11 mouse cellular contexts compared by ENCODE assay signal in genomic region chr12:9571276-9571940, GRCm38 (mm10). TPM values are rescaled to one million over a fixed set of nuclear protein-coding genes. Genes with fewer than 3 reads are reported as not detected.
DNase-seq lines count a peak whose midpoint lies in the region; TF ChIP-seq lines count a peak whose summit lies in the region.
"Had no signal": no experiment of that assay in that cellular context is flagged by ENCODE, and none has a peak within 500 bp of the region (broad histone marks: within the 10 kb centered on the region; RNA-seq: fewer than 3 reads in every experiment).

No protein-coding gene starts in this region.

- peak overlapping the region; percentile 70 for H3K4me3 ChIP-seq in gastrocnemius, adult 2 months
- peak overlapping the region; percentile 51 for H3K4me3 ChIP-seq in embryonic facial prominence, embryonic 10.5 days
- H3K4me3 ChIP-seq in myocyte: peak overlapping the region; percentile 27

- intact Hi-C loops in gastrocnemius, adult 2 months (cut with DNase I): loop anchor here (5.0 kb wide), 2 partner anchors 519 to 966 kb away; no protein-coding TSS in a partner anchor
- intact Hi-C loops in gastrocnemius, postnatal 14 days (cut with DNase I; ENCODE audit: low total_unique reads): no loop called here

- H3K36me3 ChIP-seq in embryonic facial prominence, embryonic 10.5 days (replicated peaks): no peaks in the 10 kb centered on the region
- no peaks in the 10 kb centered on the region for H3K36me3 ChIP-seq in myocyte (ENCODE audit: control insufficient read depth, insufficient read depth)
- H3K36me3 ChIP-seq: hindbrain, embryonic 15.5 days had no signal

- H3K9me3 ChIP-seq in embryonic facial prominence, embryonic 10.5 days: no peaks in the 10 kb centered on the region
- H3K9me3 ChIP-seq: hindbrain, embryonic 15.5 days had no signal

- no peak for TF ChIP-seq POLR2A in myocyte (IDR thresholded peaks at IDR 0.05; ENCODE audit: insufficient read length, low read depth)

- H3K4me1 ChIP-seq in embryonic facial prominence, embryonic 10.5 days: peaks cover 33% of the 10 kb centered on the region

- H3K27ac ChIP-seq in gastrocnemius, adult 2 months: no peak overlapping the region
- H3K27ac ChIP-seq in embryonic facial prominence, embryonic 10.5 days (replicated peaks): no peak overlapping the region
- H3K27ac ChIP-seq: hindbrain, embryonic 15.5 days had no signal

- H3ac ChIP-seq in myocyte (ENCODE audit: control insufficient read depth, insufficient read length): no peak overlapping the region

- no peak for DNase-seq in gastrocnemius, adult 2 months
- DNase-seq in gastrocnemius, postnatal 14 days: no peak
- peak; percentile 12 for DNase-seq in kidney, postnatal 10 days
- no peak for DNase-seq in kidney, postnatal 14 days
- peak; percentile 40 for DNase-seq in embryonic facial prominence, embryonic 10.5 days (ENCODE audit: low spot score)
- no peak for DNase-seq in urinary bladder, adult 18-20 months (ENCODE audit: low spot score in 2 of 2)
- no peak for DNase-seq in gastrocnemius, postnatal 25 days
- DNase-seq: B cell, adult 2 months; cerebellum, adult 9-11 months had no signal

- H3K79me2 ChIP-seq in myocyte (ENCODE audit: control insufficient read depth, insufficient read depth): no peaks in the 10 kb centered on the region

- TF ChIP-seq CTCF in gastrocnemius, adult 2 months (IDR thresholded peaks at IDR 0.05): no peak

- H3K27me3 ChIP-seq in embryonic facial prominence, embryonic 10.5 days (replicated peaks; ENCODE audit: low read depth, poor library complexity, severe bottlenecking): peaks cover 78% of the 10 kb centered on the region
- no peaks in the 10 kb centered on the region for H3K27me3 ChIP-seq in myocyte (ENCODE audit: control insufficient read depth, insufficient read depth, insufficient read length)

- WGBS in embryonic facial prominence, embryonic 10.5 days: 2% methylated on average over 13 of the region's 13 CpGs

- no peak overlapping the region for H3K4me2 ChIP-seq in myocyte (ENCODE audit: low read depth)

TF ChIP-seq in myocyte, 11 proteins besides CTCF, POLR2A, EP300 and RAD21:
- TF ChIP-seq MAX (IDR thresholded peaks at IDR 0.05; ENCODE audit: low read depth) (no peak), MYOG (IDR thresholded peaks at IDR 0.05; ENCODE audit: control insufficient read depth in 1 of 3, insufficient read depth in 1 of 3, insufficient read length in 2 of 3, low read depth in 2 of 3) (no peak), E2F4 (IDR thresholded peaks at IDR 0.05; ENCODE audit: insufficient read depth) (no peak), SRF (IDR thresholded peaks at IDR 0.05; ENCODE audit: control insufficient read depth, insufficient read length, low read depth) (no peak), MYOD1 (IDR thresholded peaks at IDR 0.05; ENCODE audit: control insufficient read depth in 1 of 3, insufficient read length in 2 of 3, low read depth in 2 of 3) (no peak)

RNA-seq across cellular contexts. Expression of gene Osr1, which starts 1.5 kb away (rescaled TPM):
- 1 to 10 TPM; 2.7 to 4.2 TPM for total RNA-seq in gastrocnemius, adult 2 months (2021)
- 1 to 10 TPM; 3.6 to 4.4 TPM for total RNA-seq in gastrocnemius, postnatal 14 days (2021)
- 13.8 and 23.6 TPM in 2 replicates for polyA plus RNA-seq in embryonic facial prominence, embryonic 10.5 days (2016; fragmentation: Nextera tagmentation; extraction: Ambion mirVana)
- 3.0 TPM for polyA plus RNA-seq in myocyte (2012; fragmentation: generic; extraction: Trizol)
- total RNA-seq in gastrocnemius, postnatal 25 days (2021): 1 to 10 TPM; 2.7 to 2.9 TPM

Comparison
In these comparisons a context has a peak if more than half of its experiments do, and no peak if none do; other contexts are left out.
1. DNase-seq: peak in kidney, postnatal 10 days (single experiment) and embryonic facial prominence, embryonic 10.5 days (single experiment); none in gastrocnemius, adult 2 months (single experiment), gastrocnemius, postnatal 14 days (single experiment), kidney, postnatal 14 days (single experiment), urinary bladder, adult 18-20 months (0 of 2) and gastrocnemius, postnatal 25 days (single experiment).
2. Peak in every context shown above with its lines, with median percentiles within 50 percentile points of each other: H3K4me3 ChIP-seq.